9 mouse cellular contexts compared by ENCODE assay signal in the genomic region with DNA sequence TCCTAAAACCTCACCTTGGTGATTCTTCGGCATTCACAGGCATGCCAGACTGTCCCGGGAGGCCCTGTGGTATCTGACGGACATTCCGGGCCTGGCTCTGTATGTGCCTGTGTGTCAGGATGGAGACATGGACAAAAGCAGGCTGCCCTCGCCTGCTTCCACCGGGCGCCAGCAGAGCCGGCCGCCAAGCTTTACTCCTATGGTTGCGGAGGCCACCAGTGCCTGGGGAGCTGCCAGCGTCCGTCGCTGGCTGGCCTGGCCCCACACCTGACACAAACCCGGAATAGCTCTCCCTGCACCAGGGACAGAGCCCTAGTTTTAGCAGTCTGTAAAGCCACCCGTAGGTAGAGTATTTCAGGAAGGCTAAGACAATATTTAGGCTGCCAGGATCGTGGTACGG. TPM values are rescaled to one million over a fixed set of nuclear protein-coding genes. Genes with fewer than 3 reads are reported as not detected.
DNase-seq lines count a peak whose midpoint lies in the region; TF ChIP-seq lines count a peak whose summit lies in the region.
"Had no signal": no experiment of that assay in that cellular context is flagged by ENCODE, and none has a peak within 500 bp of the region (broad histone marks: within the 10 kb centered on the region; RNA-seq: fewer than 3 reads in every experiment).

No protein-coding gene starts in this region.

- intact Hi-C loops in heart, postnatal 10 days (cut with DNase I): loop anchor here (2.0 kb wide), 1 partner anchor 15 kb away; no protein-coding TSS in a partner anchor
- intact Hi-C loops in left cerebral cortex, postnatal 4 days (cut with DNase I): no loop called here

- no peak for TF ChIP-seq POLR2A in brain, embryonic 14.5 days (IDR thresholded peaks at IDR 0.05; ENCODE audit: borderline replicate concordance, extremely low read depth, insufficient read depth, insufficient read length, poor library complexity, severe bottlenecking)

- no peak for TF ChIP-seq CTCF in brain, embryonic 14.5 days (IDR thresholded peaks at IDR 0.05; ENCODE audit: borderline replicate concordance, extremely low read depth, insufficient read depth, insufficient read length)

- peak; percentile 80 for DNase-seq in brain, adult 2 months (ENCODE audit: low read depth, low spot score)
- DNase-seq in brain, embryonic 14.5 days (ENCODE audit: low read depth): peak; percentile 48
- DNase-seq in gastrocnemius, postnatal 10 days: peak; percentile 49
- peak; percentile 73 to 79 for DNase-seq in heart, postnatal 10 days
- no peak for DNase-seq in layer of hippocampus, adult 9-11 months
- no peak for DNase-seq in left cerebral cortex, postnatal 4 days
- DNase-seq in layer of hippocampus, postnatal 25 days (ENCODE audit: extremely low spot score in 1 of 2, low spot score in 1 of 2): no peak
- DNase-seq: kidney, postnatal 14 days had no signal

RNA-seq across cellular contexts. Expression of gene Eml1, which starts 1.5 kb away (rescaled TPM):
- polyA plus RNA-seq in brain, embryonic 14.5 days (2012; rRNA removed): 40.9 and 45.6 TPM in 2 replicates
- total RNA-seq in gastrocnemius, postnatal 10 days (2021): 100 to 1,000 TPM; 127 to 132 TPM
- total RNA-seq in heart, postnatal 10 days (2021): 10 to 100 TPM; 82.1 to 94.6 TPM
- 10 to 100 TPM; 93.3 to 99.0 TPM for total RNA-seq in left cerebral cortex, postnatal 4 days (2021)
- 10 to 100 TPM; 48.3 to 49.7 TPM for total RNA-seq in layer of hippocampus, postnatal 25 days (2021)
- polyA plus RNA-seq: G1E had no signal

RNA-seq across cellular contexts. Expression of gene Cyp46a1, which starts 38.1 kb away (rescaled TPM):
- polyA plus RNA-seq in brain, embryonic 14.5 days (2012; rRNA removed): 31.0 and 52.6 TPM in 2 replicates
- 1 to 10 TPM; 1.1 to 1.5 TPM for total RNA-seq in gastrocnemius, postnatal 10 days (2021)
- 1 to 10 TPM in 1 of 2 experiments, under 1 TPM in 1; 0.69 to 2.3 TPM for total RNA-seq in heart, postnatal 10 days (2021)
- total RNA-seq in left cerebral cortex, postnatal 4 days (2021): 10 to 100 TPM; 65.7 to 78.6 TPM
- 100 to 1,000 TPM; 172 to 174 TPM for total RNA-seq in layer of hippocampus, postnatal 25 days (2021)
- polyA plus RNA-seq: G1E had no signal

Comparison
In these comparisons a context has a peak if more than half of its experiments do, and no peak if none do; other contexts are left out.
1. DNase-seq: peak in brain, adult 2 months (single experiment), brain, embryonic 14.5 days (single experiment), gastrocnemius, postnatal 10 days (single experiment) and heart, postnatal 10 days (2 of 2); none in layer of hippocampus, adult 9-11 months (single experiment), left cerebral cortex, postnatal 4 days (single experiment) and layer of hippocampus, postnatal 25 days (0 of 2).
2. RNA of gene Cyp46a1, which starts 38.1 kb away (total RNA-seq): 172 to 174 TPM in layer of hippocampus, postnatal 25 days and 65.7 to 78.6 TPM in left cerebral cortex, postnatal 4 days; 0.69 to 2.3 TPM in heart, postnatal 10 days and 1.1 to 1.5 TPM in gastrocnemius, postnatal 10 days; every median in the first group is over 10 times any median in the second.